Mouse (Mus musculus) NIH3T3 (cell line): ENCODE results near the gene Odc1.

Experiments
- DNase-seq: peaks from one replicate; pipeline ENCODE4 v3.0.0-alpha.2; 2012; ENCODE audit warnings: low read depth

Gene Odc1

GRCm38 (mm10) chr12:17551208-17551995, 6.8 kb downstream of the Odc1 start:
- DNase-seq = no peak

DNA sequence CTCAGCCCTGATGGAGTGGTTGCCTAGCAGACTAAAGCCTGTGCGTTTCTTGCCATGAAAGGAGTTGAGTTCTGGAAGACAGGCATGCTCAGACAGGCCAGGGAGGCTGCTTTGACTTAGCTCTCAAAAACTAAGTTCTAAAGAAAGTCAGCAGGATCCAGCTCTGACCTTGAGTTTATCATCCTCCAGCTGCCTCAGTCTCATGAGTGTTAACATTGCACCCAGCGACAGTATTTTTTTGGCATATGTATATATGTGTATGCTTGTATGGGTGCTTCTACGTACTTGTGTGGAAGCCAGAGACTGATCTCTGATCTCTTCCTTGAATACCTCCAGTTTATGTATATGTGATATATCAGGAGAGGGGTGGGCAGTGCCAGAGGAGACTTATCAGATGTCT, 7.8 kb downstream of the Odc1 start:
- DNase-seq = no peak

DNA sequence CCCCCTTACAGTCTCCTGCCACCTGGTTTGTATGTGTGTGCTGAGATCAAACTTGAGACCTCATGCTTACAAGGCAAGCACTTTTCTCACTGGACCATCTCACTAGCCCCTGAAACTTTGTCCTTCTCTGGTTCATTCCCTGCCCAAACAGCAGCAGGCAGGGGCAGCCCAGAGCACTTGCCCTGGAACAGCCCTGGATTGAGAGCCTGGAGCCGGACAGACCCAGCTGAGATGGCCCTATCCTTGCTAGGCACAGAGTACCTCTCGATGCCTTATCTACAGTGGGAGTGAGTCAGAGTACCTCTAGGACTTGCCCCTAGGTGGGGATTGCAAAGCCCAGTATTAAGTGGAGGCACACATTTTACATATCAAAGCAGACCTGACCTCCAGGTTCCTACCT, 8.4 kb downstream of the Odc1 start:
- DNase-seq = no peak

DNA sequence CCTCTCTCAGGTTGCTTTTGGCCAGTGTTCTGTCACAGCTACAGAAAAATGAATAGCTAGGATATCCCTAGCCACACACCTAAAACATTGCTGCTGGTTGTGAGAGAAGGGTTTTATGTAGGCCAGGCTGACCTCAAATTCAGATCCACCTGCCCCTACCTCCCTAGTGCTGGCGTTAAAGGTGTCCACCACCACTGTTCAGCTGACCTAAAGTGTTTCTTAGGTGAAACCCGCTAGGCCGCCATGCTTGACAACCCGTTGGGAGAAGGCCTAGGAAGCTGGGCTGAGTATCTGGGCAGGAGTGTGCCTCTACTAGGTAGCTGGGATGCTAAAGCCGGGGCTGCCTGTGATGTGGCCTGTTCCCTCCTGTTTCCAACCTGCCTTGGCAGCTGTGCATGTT, 9.0 kb downstream of the Odc1 start:
- DNase-seq = no peak

- peak; percentile 91 for DNase-seq
Measured at GRCm38 (mm10) chr12:17554200-17554951, 9.8 kb downstream of the Odc1 start.

DNA sequence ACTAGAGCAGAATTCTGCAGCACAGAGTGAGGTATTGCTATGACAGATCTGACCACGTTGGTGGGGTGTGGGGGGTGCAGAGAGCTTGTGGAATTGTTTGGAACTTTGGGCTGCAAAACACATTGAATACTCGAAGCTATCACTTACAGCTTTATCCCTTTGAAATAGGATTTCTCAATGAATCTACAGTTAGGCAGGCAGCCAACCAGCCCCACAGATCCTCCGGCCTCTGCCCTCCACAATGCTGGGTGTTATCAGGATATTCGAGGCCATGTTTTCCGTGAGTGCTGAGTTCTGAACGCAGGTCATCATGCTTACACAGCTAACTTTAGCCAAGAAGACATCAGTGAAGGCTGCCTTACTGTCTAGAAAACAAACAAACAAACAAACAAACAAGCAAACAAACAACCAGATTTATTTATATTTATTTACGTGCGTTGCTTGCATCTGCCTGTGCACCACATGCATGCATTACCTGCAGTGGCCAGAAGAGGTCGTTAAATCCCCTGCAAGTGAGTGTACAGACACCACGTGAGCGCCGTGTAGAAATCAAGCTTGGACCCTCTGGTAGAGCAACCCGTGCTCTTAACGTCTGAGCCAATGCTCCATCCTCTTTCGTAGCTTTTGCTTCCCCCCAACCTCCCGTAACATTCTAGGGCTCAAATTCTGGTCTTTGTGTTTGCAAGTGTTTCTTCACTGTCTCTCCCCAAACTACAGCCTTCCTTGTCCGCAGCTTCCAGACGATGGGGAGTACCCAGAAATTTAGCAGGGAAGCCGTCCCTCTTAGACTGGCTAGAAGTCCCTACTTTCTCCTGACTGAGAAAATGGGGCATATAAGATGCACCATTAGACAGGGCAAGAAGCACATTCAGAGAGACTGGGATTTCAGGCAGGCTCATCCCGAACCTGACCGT, 12.1 kb downstream of the Odc1 start:
- peak; percentile 67 for DNase-seq

- DNase-seq = no peak
Measured at GRCm38 (mm10) chr12:17557344-17557966, 12.9 kb downstream of the Odc1 start.

- no peak for DNase-seq
Measured at GRCm38 (mm10) chr12:17557967-17558345, 13.4 kb downstream of the Odc1 start.

DNA sequence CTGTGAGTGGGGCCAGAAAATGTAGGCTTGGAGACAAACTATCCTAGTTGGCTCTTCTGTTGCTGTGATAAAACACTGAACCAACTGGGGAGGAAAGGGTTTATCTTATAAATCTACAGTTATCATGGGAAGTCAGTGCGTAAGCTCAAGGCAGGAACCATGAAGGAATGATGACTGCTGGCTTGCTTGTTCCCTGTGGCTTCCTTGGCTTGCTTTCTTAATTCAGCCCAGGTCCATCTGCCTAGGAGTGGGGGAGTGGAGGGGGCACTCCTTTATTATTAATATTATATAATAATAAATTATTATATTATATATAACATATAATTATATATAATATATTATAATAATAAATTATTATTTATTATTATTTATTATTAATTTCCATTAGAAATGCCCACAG, 17.8 kb downstream of the Odc1 start:
- DNase-seq = no peak

DNA sequence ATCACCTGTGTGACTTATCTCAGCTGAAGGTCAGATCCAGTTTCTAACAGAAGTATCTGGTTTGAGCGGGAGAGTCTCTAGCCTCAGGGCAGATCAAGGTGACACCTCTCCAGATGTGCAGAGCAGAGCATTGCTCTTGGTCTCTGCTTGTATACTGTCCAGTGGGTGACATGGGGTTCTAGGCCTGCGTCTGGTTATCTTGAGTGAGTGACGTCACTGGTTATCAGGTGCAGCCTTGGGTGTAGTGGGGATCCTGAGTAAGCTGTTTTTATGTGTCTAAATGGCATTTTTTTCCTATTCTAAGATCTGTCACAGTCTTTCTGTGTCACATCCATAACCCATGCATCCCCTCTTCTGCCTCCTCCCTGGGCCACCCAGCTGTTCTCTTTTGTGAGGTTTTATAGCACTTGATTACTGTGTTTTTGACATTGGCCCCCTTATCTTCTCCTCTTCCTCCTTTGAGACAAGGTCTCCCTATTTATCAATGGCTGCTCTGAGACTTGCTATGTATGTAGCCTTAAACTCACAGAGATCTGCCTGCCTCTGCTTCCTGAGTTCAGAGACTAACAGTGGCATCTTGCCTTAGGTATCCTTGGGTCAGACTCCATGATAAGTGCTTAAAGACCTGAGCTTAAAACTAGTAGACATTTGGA, 20.9 kb downstream of the Odc1 start:
- no peak for DNase-seq

- DNase-seq = no peak
Measured at GRCm38 (mm10) chr12:17566046-17566408, 21.4 kb downstream of the Odc1 start.

GRCm38 (mm10) chr12:17568564-17568963, 24.0 kb downstream of the Odc1 start:
- no peak for DNase-seq

GRCm38 (mm10) chr12:17574591-17574990, 30.0 kb downstream of the Odc1 start:
- DNase-seq = no peak

GRCm38 (mm10) chr12:17575156-17575910, 30.7 kb downstream of the Odc1 start:
- DNase-seq = no peak

GRCm38 (mm10) chr12:17576041-17576440, 31.4 kb downstream of the Odc1 start:
- peak; percentile 63 for DNase-seq

- DNase-seq = peak; percentile 28
Measured at GRCm38 (mm10) chr12:17578601-17579000, 34.0 kb downstream of the Odc1 start.

DNA sequence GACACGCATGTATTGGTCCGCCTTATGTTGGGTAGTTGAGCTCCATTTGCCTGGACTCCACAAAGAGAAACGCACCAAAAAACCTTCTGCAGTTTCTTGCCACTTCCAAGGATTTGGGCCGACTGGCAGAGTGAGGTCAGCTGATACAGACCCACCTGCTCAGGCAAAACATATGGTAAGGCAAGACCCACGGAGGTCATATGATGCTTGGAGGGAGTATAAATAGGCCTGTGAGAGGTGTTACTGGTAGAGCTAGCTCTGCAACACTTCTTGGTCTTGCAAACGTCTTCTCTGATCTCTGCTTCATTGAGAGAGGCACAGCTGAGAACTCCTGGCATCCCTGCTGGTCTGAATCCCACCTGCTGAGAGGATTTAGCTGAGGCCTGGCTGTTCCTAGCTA, 36.4 kb downstream of the Odc1 start:
- DNase-seq = no peak

DNA sequence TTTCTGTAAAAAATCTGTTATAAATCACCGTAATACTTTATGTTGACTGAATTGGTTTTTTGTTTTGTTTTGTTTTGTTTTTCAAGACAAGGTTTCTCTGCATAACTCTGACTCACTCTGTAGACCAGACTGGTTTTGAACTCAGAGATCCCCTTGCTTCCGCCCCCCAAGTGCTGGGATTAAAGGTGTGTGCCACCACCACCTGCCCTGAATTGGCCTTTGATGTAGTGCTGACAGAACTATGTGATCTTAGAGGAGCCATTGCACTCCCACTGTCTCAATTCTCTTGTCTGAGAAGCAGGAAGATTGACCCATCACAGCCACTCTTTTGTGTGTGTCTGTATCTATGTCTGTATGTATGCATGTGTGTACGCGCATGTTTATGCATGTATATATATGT, 37.8 kb downstream of the Odc1 start:
- no peak for DNase-seq

- peak; percentile 33 for DNase-seq
Measured at GRCm38 (mm10) chr12:17583860-17584259, 39.3 kb downstream of the Odc1 start.

DNA sequence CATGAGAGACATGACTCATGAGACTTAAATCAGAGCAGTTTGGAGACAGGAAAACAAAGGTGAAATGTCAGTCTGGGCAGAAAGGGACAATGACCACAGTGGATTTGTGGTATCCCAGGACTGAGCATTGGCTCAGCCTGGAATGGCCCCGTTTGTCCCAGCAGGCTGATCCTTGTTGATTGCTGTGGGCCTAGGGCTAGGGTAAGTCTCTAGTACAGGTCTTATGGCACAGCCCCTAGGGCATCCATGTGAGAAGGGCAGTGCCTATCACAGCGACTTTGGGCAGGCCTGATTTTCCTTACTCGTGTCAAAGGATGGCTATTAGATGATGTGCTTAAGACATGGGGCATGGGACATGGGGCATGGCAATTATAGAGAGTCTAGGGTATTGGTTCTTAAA, 41.4 kb downstream of the Odc1 start:
- DNase-seq = no peak

- no peak for DNase-seq
Measured at GRCm38 (mm10) chr12:17588436-17588835, 43.8 kb downstream of the Odc1 start.
